Mouse (Mus musculus): ENCODE data around the gene Mlst8.

DNA sequence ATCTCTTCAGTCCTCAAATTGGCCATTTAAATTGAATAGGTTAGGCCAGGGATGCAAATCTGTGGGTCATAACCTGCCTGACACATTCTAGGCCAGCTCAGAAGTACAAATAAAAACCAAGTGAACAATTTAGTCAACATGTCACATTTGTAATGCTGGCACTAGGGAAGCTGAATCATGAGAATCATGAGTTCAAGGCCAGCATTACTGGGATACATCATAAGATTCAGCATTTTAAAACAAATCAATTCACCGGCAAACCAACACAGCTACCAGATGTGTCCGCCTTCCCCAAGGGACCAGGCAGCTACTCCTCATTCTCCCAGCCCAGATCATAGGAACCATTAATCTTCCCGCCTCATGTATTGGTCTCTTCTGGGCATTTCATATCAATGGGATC is 4.6 kb upstream of the Mlst8 start:
- no peak for TF ChIP-seq POLR2A (IDR thresholded peaks at IDR 0.05; ENCODE audit: low read depth, low read length)
- no peak for TF ChIP-seq CTCF (IDR thresholded peaks at IDR 0.05; ENCODE audit: borderline replicate concordance, insufficient read depth, low read length)

Measured in embryonic fibroblast, embryonic 13.5 days (primary cell).